Mouse (Mus musculus) ovary, postnatal 36 days (tissue): ENCODE results near the gene Prex1.

Experiments
- DNase-seq: peaks from one replicate; pipeline ENCODE4 v3.0.0; 2022; ENCODE audit warnings: low spot score, mixed read lengths

Gene Prex1

DNA sequence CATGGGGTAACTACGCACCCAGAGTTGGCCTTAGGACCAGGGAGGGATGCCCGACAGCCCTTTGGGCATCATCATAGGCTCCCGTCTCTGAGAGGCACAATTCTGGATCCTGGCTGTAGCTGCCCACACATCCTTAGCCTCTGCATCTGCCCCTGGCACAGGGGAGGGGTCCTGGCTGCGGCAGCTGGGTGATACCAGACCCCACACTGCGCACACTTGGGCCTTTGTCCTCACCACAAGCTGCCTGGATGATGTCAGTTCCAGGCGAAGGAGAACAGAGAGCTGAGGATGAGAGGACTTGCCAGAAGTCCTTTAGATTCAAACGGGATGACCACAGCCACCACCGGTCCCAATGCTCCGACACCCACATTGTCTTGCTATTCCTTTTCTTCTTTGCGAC lies 78.1 kb downstream of the Prex1 start:
- DNase-seq = no peak

DNA sequence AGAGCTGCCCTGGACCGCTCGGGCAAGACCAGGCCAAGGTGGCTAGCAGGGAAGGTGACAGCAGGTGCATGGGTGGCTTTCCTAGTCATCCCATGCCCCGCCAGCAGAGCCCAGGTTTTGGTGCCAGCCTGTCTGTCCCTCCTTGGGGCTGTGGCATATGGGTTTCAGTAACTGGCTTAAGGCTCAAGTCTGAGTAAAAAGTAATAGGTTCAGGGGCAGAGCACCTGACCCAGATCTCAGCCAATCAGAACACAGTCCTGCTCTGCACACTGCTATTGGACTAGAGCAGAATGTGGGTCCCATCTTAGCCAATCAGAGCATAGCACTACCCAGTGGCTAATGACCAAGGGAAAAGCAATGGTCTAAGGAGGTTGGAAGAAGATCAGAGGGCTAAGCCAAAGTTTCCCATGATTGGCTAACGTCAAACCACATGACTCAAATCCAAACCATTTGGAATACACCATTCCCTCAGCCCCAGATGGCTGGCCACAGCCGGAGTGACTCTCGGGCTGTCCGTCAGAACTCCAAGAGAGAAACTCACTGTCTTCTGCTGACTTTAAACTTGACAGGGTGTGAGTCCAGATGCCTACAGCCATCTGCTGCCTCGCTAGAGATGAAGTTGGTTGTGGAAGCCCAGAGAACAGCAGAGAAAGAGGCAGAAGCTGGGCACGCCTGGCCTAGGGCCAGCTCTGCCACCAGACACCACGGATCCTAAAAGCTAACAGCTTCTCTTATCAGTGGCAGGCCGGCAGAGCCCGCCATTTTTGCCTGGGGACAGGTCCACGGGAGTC lies 80.9 kb downstream of the Prex1 start:
- DNase-seq = no peak

DNA sequence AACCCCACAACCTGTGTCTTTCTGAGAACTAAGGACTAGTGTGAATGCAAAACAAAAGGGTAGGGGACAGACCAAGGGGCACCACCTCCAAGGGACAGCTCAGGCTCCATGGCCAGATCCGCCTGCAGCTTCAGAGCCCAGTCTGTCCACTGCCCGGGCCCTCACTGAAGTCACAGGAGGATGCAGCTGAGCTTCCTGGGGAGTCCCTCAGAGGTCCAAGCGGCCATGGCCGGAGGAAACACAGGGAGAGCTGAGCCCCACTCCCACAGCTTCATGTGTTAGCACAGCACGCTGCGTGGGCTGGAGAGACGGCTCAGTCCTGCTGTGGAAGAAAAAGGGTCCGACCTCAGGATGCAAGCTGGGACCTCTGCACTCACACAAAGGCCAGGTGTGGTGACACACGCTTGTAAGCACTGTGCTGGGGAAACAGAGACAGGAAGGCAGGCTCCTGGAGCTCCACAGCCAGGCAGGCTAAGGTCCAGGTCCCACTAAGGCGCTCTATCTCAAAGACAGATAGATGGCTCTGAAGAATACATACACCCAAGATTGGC lies 81.9 kb downstream of the Prex1 start:
- DNase-seq = no peak

DNA sequence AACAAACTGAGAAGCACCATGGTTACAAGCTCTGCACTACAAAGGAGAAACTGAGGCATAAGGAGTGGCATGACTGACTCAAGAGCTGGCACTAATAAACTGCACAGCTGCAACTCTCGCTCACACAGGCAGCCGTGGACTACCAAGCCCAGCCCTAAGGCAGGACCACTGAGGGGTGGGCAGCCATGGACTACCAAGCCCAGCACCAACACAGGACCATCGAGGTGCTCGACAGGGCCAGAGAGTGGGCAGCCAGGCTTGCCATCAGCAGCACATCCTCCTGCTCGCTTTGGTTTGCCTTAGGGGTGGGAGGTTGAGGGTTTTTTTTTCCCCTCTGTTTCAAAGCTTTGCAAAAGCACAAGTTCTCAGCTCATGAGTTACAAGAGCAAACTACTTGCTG lies 82.4 kb downstream of the Prex1 start:
- no peak for DNase-seq

DNA sequence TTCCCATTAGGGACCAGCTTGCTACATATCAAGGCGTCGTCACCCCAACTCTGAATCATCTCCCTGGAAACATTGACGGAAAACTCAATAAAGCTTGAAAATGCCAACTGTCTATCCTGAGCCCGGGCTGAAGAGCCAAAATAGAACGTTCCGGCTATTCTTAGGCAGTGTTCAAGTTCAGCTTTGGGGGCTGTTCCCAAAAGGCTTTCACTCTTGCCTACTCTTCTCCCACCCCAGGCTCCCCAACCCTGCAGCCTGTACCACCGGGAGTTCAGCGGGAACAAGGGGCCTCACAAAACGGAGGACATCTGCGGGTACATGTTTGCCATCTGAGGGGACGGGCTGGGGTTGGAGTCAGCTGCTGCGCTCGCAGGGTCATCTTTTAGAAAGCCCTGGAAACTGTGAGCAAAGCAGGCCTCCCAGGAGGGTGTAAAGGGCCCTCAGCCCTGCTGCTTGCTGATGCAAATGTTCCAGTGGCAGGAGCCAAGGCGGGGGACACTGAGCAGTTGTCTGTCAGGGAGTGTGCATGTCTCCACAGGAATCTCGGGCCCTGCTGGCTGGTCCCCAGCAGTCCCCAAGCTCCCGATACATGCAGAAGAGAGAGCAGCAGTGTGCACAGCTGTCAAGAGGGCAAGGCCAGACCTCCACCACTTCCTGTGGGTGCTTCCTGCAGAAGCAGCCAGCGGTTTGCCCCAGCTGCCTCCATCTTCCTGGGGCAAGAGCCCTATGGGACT lies 83.5 kb downstream of the Prex1 start:
- DNase-seq = no peak

DNA sequence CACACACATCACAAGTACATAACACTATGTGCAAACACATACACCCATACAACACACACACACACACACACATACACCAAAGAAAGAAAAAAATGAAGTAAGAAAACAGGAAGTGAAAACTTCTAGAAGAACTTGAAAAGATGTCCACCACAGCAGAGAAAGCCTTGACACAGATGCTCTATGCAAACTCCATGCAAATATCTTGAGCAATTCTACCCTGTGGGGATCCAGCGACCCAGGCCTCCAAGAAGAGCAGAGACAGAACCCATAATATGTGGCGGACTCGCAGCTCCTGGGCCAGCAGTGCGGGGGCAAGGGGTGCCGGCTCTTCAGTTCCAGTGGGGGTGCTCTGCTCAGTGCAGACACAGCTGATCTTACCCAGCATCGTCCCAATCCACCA lies 86.1 kb downstream of the Prex1 start:
- no peak for DNase-seq

DNA sequence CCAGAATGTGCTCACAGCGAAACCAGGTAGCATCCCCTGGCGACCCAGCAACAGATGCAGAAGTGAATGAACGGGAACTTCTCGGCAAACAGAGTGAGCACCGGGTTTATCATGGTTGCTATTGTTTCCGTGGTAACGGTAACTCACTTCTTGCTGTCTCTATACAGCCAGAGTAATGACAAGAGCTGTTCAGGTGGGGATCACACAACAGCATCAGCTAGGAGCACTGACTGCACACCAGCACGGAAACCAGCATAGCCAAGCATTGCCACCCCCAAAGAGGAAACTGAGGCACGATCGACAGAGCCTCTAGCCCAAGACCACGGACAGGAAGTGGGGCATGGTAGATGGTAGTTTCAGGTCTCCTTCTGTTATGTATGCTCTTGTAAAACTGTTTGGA lies 88.4 kb downstream of the Prex1 start:
- no peak for DNase-seq

DNA sequence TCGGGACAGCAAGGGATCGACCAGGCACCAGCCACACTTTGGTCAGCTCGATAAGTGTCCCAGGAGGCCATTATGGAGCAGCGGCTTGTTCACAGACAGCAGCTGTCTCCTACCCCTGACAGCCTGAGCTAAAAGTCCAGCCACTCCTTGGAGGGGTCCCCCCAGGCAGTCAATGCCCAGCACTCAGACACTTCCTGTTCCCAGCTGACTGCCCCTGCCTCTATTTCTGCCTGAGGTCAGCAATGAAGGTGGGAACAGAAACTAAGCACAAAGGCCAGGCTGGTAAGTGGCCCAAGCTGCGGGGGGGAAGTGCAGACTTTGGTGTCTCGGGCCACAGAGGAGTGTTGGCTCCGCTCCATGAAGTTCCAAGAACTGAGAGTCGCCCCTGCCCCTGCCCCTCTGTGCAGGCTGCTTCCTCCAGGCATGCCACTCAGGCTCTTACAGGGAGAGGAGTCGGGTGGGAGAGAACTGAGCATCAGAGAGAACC lies 90.5 kb downstream of the Prex1 start:
- DNase-seq = no peak

DNA sequence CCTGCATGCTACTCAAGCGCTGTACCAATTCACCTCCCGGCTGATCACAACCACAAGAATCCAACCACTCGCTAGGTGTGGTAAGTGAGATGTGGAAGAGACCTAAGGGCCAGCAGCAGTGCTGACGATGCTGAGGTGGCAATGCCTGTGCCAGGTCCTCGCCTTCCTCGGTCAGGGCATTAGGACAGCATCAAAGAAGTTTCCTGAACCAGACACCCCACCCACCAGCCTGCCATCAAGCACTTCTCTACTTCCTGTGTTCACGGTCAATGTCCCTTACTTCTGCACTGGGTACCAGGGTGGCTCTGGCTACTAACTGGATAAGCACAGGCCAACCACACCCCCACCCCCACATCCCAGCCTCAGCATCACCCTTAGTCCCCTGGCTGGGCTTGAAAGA lies 91.0 kb downstream of the Prex1 start:
- no peak for DNase-seq

DNA sequence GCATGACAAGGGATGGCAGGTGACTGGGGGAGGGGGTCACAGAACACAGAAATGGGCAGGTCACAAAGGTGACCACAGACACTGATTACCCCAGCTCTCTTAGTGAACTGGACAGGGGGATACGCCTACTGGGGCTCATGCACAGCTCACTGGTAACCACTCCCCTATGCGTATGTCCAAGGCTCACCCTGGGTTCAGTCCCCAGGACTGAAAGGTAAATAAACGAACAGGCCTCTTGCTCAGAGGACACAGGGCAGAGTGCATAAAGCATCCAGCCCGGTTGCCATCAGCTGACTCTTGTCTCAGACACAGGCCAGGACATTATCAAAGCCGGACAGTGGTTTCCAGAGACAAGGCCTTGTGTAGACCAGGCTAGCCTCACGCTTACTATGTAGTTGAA lies 91.6 kb downstream of the Prex1 start:
- no peak for DNase-seq

DNA sequence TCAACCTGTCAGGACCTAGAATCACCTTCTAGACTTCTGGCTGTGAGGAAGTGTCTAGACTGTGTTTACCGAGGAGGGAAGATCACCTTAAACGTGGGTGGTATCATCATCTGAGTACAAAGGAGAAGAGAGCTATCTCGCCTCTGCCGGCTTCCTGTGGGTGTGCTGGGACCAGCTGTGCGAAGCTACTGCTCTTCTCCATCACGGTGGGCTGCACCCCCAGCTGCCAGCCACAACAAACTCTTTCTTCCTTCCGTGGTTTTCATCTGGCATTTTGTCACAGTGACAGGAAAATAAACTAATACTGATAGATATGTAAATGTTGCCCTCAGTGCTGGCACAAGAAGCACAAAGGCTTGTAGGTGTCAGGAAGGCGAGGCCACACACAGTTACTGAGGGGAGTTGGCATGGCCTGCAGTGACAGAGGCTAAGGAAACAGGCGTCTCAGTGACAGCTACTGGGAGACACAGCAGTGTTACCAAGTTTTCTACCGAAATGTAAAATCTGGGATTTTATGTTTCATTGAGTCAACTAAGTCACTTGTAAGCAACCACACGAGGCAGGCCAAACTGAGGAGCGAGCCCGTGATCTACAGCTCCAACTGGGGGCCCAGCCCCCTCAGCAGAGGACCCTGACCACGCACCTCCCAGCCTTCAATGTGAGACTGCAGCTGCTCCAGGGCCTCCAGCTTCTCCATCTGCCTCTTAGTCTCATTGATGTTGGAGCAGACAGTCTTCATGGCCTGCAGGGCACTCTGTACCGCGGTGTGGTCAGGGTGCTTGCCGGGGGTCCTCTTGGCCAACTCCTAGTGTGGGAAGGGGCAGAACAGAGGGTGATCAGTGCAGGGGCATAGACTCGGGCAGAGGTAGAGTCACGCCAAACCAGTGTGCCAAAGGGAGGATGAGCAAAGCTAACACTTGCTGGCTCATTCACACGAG lies 92.8 kb downstream of the Prex1 start:
- DNase-seq = no peak

DNA sequence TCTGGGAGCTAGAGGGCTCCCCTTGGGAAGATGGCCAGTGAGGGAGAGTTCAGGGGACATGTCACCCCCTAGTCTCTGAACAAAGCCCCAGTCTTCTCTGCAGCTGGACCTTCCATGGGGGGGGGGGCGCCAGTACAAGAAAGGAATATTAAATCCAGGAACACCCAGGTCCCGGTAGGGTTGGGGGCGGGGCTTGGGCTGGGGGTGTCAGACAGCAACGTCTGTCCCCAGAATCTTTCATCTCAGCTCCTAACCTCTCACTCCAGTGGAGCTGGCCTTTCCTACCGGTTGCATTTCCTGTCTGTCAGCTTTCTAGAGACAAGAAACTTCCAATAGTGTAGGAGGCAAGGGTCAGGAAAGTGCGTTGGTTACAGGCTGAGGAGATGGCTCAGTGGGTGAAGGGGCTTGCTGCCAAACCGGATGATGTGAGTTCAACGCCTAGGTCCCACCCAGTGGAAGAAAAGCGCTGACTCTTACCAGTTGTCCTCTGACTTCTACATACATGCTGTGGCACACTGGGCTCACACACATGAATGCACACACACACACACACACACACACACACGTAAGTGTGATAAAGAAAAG lies 93.6 kb downstream of the Prex1 start:
- no peak for DNase-seq

DNA sequence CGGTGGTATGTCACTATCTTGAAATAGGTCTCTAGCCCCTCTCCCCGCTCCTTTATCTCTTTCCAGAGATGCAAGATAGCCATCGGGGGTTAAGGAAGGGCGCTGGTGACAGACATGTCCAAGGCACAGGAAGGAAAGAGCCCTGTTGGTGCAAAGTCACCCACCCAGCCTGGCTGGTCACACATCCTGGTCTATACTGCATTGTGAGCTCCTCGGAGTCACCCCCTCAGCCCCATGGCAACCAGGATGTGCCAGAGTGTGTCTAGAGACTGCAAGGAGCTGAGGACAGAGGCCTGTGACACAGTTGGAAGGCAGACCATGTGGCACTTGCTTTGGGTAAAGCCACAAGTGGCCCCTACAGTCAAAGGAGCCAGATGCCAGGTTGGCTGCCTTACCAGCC lies 94.4 kb downstream of the Prex1 start:
- no peak for DNase-seq

DNA sequence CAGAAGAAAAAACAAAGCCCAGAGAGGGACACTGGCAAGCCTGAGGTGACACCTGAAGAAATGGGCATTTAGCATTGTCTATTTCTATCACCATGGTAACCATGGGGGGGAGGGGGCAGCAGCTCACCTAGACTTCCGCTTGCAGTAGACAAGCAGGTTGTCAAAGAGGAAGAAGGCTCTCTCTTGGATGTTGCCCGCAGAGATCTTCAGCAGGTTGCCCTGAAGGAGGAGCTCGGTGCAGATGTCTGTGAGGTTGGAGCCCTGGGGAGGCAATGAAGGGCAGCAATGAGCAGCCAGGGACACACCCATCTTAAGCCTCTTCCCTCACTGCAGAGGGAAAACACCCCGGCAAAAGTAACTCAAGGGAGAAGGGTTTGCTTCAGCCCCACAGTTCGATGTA lies 95.9 kb downstream of the Prex1 start:
- no peak for DNase-seq

DNA sequence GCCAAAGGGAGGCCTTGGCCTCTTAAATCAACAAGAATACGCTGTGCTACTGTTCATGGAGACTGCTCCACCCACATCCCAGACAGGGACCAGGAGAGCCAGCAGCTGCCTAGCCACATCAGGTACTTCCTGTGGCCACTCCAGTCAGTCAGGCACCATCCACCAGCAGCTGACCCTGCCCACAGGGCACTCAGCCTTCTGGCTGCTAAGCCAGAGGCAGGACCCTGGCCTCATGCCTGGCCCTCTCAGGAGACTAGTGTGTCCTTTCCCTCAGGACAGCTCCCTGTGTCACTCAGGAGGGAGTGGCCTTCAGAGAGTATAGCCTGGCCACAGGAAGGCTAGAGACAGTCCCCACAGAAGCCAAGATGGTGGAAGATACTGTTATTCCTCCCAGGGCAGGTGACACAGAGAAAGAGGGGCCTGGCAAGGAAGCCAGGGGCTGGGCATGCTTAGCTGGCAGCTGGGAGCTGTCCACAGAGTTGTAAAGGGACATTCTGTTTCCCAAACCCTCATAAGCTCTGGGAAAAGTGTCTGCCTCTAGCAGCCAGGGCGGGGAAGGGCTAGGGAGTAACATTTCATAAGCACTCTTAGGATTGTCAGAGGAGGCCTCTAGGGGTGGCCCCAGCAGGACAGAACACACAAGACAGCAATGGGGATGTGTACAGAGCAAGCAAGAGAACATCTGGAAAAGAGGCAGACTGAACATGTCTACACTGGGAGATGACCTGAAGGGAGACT lies 98.1 kb downstream of the Prex1 start:
- DNase-seq = no peak

DNA sequence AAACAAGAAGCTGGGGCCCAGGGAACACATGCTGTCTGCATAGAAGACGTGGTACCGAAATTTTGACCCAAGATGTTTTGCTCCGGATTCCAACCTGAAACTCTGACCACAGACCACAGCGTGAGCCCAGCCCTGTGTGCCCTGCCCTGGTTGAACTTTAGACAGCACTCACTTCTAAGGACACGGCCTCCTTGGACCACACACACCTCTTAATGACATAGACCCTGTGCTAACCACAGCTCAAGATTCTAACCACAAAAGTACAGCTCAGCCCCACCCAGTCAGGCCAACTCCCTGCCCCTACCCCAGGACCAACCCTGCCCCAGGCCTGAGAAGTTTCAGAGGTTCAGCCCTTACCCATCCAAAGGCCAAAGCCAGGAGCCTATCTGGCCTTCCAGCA lies 103.4 kb downstream of the Prex1 start:
- no peak for DNase-seq

DNA sequence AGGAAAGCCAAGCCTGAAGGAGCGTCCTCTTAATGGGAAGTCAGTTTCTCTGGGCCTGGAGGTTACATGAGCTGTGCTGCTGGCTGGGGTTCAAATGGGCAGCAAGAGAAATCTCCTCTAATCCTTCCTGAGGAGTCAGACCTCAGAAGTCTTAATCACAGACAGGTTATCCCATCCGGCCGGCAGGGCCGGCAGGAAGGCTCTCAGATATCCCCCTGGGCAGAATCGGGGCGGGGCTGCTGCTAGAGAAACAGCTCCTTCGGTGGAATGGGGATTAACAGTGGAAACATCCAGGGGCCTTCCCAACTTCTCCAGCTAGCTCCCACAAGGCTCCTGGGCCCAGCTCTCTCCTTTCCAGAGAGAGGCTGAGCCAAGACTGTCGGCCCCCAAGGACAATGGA lies 105.1 kb downstream of the Prex1 start:
- DNase-seq = no peak

DNA sequence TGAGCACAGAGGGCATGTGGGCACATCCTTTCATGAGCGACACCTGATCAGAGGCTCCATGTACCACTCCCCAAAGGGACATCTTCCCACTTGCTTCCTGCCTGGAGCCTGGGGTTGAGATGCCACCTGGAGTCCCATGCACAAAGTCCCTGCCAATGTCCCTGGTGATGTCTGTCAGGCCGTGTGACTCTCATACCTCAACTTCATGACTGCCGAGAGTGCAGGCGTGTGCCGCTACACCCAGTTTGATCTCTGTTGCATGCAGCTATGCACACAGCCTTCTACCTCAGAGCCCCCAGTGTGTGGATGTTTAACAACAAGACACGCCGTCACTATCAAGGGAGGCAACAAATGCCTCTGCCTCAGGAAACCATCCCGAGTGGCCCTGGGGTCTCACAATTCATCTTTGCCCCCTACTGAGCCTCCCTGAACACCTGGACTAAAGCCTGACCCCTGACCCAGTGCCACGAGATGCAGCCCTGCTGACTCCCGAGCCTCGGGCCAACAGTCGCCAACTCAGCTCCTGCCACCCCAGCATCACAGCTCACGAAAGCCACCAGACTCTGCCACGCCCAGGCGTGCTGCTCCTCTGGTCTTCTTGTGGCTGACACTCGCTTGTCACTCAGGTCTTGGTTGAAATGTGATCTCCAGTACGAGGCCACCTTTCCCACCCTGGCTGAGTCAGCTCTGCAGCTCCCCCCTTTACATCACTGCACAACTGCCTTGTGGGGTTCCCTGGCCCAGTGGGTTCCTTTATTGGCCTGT lies 107.0 kb downstream of the Prex1 start:
- no peak for DNase-seq

DNA sequence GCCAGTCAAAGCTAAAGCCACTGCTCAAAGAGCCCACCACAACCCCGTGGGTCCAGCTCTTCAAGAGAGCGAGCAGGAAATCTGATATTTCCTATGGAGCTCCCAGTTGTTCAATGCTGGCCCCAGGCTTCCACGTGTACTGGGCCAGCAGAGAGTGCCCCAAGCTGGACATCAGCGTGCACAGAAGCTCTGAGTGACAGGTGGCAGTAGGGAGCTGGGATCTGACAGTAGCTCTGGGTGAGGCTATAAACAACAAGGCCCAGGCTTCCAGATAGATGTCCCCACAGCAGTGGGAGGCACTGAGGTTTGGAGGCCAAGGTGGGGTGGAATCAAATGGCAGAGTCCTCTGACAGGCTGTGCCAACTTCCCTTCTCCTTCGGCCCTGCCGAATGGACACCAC lies 107.6 kb downstream of the Prex1 start:
- DNase-seq = no peak

DNA sequence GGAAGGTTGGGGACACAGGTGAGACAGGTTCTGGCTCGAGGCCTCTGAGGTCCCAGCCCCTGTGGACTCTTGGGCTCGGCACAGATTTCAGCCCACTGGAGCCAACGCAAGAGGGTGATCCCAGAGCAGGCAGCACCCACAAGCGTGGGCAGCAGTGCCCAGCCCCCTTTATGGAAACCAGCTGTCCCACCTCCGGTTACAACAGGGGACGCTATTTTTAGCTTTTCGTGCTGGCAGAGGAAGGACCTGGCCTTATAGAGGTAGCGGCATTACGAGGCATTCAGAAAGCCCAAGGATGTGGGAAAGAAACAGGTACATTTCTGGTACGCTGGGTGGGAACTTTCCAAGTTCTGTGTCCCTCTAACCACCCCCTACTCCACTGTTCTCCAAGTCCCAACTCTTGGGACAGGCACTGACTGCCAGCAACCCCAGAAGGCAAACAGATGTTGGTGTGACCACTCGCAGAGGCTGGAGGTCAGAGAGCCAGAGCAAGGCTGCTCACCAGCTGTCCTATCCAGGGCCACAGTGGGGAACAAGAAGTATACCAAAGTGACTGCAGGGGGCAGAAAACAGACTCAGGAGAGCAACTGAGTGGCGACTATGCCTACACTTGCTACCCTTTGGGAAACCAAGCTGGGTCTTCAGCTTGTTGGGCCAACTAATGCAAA lies 108.3 kb downstream of the Prex1 start:
- DNase-seq = no peak
